ENCODE assay signal across 11 mouse cellular contexts in the genomic region with DNA sequence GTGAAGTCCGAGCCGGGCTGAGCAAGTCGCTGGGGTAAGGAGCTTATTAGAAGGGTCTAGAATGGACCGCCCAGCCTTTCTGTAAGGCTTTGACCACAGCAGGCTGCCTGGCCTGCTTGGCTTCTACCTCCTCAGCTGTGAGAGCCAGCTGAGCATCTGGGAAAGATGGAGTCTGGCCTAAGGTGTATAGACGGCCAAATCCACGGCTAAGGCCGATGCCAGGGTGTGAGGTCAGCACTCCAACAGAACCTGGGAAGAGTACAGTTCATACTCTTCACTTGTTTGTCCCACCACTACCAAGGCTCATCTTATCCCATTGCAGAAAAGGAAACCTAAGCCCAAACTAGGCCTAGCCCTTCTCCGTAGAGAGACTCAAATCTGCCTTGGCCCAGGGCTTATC. TPM values are rescaled to one million over a fixed set of nuclear protein-coding genes. Genes with fewer than 3 reads are reported as not detected.
A peak's percentile ranks its signal among the peaks of the same experiment; 100 is the strongest.
DNase-seq lines count a peak whose midpoint lies in the region; ATAC-seq and TF ChIP-seq lines count a peak whose summit lies in the region.
"Had no signal": no experiment of that assay in that cellular context is flagged by ENCODE, and none has a peak within 500 bp of the region (broad histone marks: within the 10 kb centered on the region; RNA-seq: fewer than 3 reads in every experiment).

No protein-coding gene starts in this region.

- ATAC-seq in kidney, embryonic 15.5 days (replicated peaks; ENCODE audit: low FRiP score) = no peak
- no peak for ATAC-seq in hindbrain, embryonic 15.5 days (ENCODE audit: low FRiP score, low read depth)
- ATAC-seq in midbrain, postnatal 0 days (ENCODE audit: low FRiP score) = no peak

- no peaks in the 10 kb centered on the region for H3K9me3 ChIP-seq in kidney, embryonic 15.5 days (replicated peaks)
- no peaks in the 10 kb centered on the region for H3K9me3 ChIP-seq in hindbrain, embryonic 15.5 days
- no peaks in the 10 kb centered on the region for H3K9me3 ChIP-seq in midbrain, postnatal 0 days (ENCODE audit: low read length)

- H3K4me3 ChIP-seq in kidney, embryonic 15.5 days (replicated peaks) = peak overlapping the region; percentile 76
- H3K4me3 ChIP-seq in cortical plate, adult 2 months (ENCODE audit: insufficient read depth, low read length) = peak overlapping the region; percentile 68
- peak overlapping the region; percentile 70 for H3K4me3 ChIP-seq in hindbrain, embryonic 15.5 days
- H3K4me3 ChIP-seq in midbrain, postnatal 0 days (ENCODE audit: low read depth, low read length) = peak overlapping the region; percentile 71
- H3K4me3 ChIP-seq: erythroblast, embryonic 14.5 days had no signal

- H3K9ac ChIP-seq in kidney, embryonic 15.5 days = no peak overlapping the region; the same call in 1 of the 2 replicates
- peak overlapping the region; percentile 92 for H3K9ac ChIP-seq in hindbrain, embryonic 15.5 days
- peak overlapping the region; percentile 90 for H3K9ac ChIP-seq in midbrain, postnatal 0 days (replicated peaks; ENCODE audit: low read length, poor library complexity, severe bottlenecking)
- H3K9ac ChIP-seq: liver, embryonic 14.5 days had no signal

- peak overlapping the region; percentile 92 for H3K4me2 ChIP-seq in kidney, embryonic 15.5 days
- peak overlapping the region; percentile 83 for H3K4me2 ChIP-seq in hindbrain, embryonic 15.5 days
- H3K4me2 ChIP-seq in midbrain, postnatal 0 days (ENCODE audit: low read depth, low read length, poor library complexity, severe bottlenecking) = peak overlapping the region; percentile 85

- DNase-seq in kidney, postnatal 14 days = no peak
- no peak for DNase-seq in midbrain, postnatal 0 days (ENCODE audit: low spot score)
- DNase-seq in layer of hippocampus, adult 9-10 months (ENCODE audit: low spot score) = no peak
- DNase-seq in layer of hippocampus, adult 8-10 months (ENCODE audit: low spot score in 2 of 2) = no peak
- DNase-seq in adrenal gland, adult (ENCODE audit: inconsistent age in 2 of 2, low spot score in 1 of 2) = no peak

- peaks cover 3% of the 10 kb centered on the region; the same call in 1 of the 2 replicates for H3K27me3 ChIP-seq in kidney, embryonic 15.5 days
- H3K27me3 ChIP-seq in hindbrain, embryonic 15.5 days = no peaks in the 10 kb centered on the region
- no peaks in the 10 kb centered on the region for H3K27me3 ChIP-seq in midbrain, postnatal 0 days (ENCODE audit: insufficient read depth, low read length)

- no peak for TF ChIP-seq CTCF in cortical plate, adult 2 months (IDR thresholded peaks at IDR 0.05; ENCODE audit: extremely low read depth, insufficient read depth, low read length)
- TF ChIP-seq CTCF in midbrain, postnatal 0 days (IDR thresholded peaks at IDR 0.05) = no peak

- H3K4me1 ChIP-seq in kidney, embryonic 15.5 days = peaks cover 57% of the 10 kb centered on the region
- peaks cover 22% of the 10 kb centered on the region for H3K4me1 ChIP-seq in cortical plate, adult 2 months (ENCODE audit: control insufficient read depth, insufficient read depth, low read length)
- H3K4me1 ChIP-seq in hindbrain, embryonic 15.5 days (replicated peaks) = peaks cover 81% of the 10 kb centered on the region
- H3K4me1 ChIP-seq in midbrain, postnatal 0 days (ENCODE audit: insufficient read depth, low read length) = peaks cover 29% of the 10 kb centered on the region

- 69% methylated on average over 8 of the region's 8 CpGs for WGBS in kidney, embryonic 15.5 days
- WGBS in hindbrain, embryonic 15.5 days = 59% methylated on average over 8 of the region's 8 CpGs
- 57% methylated on average over 8 of the region's 8 CpGs for WGBS in midbrain, postnatal 0 days

- H3K36me3 ChIP-seq in kidney, embryonic 15.5 days = no peaks in the 10 kb centered on the region
- H3K36me3 ChIP-seq in hindbrain, embryonic 15.5 days = no peaks in the 10 kb centered on the region
- H3K36me3 ChIP-seq in midbrain, postnatal 0 days (ENCODE audit: insufficient read depth, low read length) = no peaks in the 10 kb centered on the region

- TF ChIP-seq POLR2A in cortical plate, adult 2 months (IDR thresholded peaks at IDR 0.05; ENCODE audit: extremely low read depth, insufficient read depth, low read length) = no peak

- no peak overlapping the region for H3K27ac ChIP-seq in kidney, embryonic 15.5 days
- peak overlapping the region; percentile 97 for H3K27ac ChIP-seq in cortical plate, adult 2 months (ENCODE audit: insufficient read depth, low read length)
- H3K27ac ChIP-seq in hindbrain, embryonic 15.5 days (replicated peaks) = peak overlapping the region; percentile 95
- H3K27ac ChIP-seq in midbrain, postnatal 0 days (ENCODE audit: low read depth, low read length) = peak overlapping the region; percentile 97
- H3K27ac ChIP-seq: liver, embryonic 14.5 days had no signal

RNA-seq across cellular contexts. Expression of gene Coro2b, which starts 1.3 kb away (rescaled TPM):
- polyA plus RNA-seq in kidney, embryonic 15.5 days (2015; fragmentation: Nextera tagmentation; extraction: Ambion mirVana) = 16.8 and 19.1 TPM in 2 replicates
- 130 and 131 TPM in 2 replicates for polyA plus RNA-seq in cortical plate, adult 2 months (2012; rRNA removed)
- polyA plus RNA-seq in hindbrain, embryonic 15.5 days (2015; fragmentation: Nextera tagmentation; extraction: Ambion mirVana) = 39.1 and 48.3 TPM in 2 replicates
- total RNA-seq in midbrain, postnatal 0 days (2014; rRNA removed) = 36.2 and 45.8 TPM in 2 replicates
- 21.4 and 22.8 TPM in 2 replicates for polyA plus RNA-seq in midbrain, postnatal 0 days (2015; fragmentation: Nextera tagmentation; extraction: Ambion mirVana)
- total RNA-seq in layer of hippocampus, adult 8-10 months (2022) = 100 to 1,000 TPM; 201 to 245 (median 216) TPM
- total RNA-seq: MEL had no signal
- polyA plus RNA-seq: erythroblast, embryonic 14.5 days had no signal
